ENCODE assay signal across 13 mouse cellular contexts in the genomic region with DNA sequence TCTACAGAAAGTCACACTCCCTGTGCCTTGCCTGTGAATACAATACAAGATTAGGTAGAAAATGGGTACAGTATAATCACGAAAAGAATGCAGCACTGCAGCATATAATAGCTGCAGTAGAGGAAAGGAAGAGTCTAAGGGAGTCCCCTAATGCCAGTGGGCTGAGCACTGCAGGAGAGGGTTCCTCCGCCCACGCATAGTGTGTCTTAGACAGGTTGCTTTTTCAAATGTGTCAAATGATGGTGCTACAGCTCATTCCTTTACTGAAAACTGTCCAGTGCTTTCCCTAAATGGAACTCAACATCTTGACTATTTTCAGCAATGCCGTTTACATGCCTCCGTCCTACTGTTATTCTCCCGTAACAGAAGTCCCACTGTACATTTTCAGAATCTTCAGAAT. TPM values are rescaled to one million over a fixed set of nuclear protein-coding genes. Genes with fewer than 3 reads are reported as not detected.
DNase-seq lines count a peak whose midpoint lies in the region; ATAC-seq and TF ChIP-seq lines count a peak whose summit lies in the region.
"Not testable (repeated sequence)": the region's sequence is repeated elsewhere in the genome, so short reads cannot be mapped to it uniquely, and the experiment has no call there.
"Had no signal": no experiment of that assay in that cellular context is flagged by ENCODE, and none has a peak within 500 bp of the region (broad histone marks: within the 10 kb centered on the region; RNA-seq: fewer than 3 reads in every experiment).

No protein-coding gene starts in this region.

- H3K4me2 ChIP-seq in CH12.LX (ENCODE audit: insufficient read depth, low read depth, poor library complexity, severe bottlenecking); midbrain, embryonic 14.5 days (ENCODE audit: low read length): not testable (repeated sequence)

- not testable (repeated sequence) for H3K4me1 ChIP-seq in CH12.LX (ENCODE audit: control insufficient read depth in 1 of 2, insufficient read depth in 2 of 2); heart, embryonic 10.5 days; kidney, adult 2 months (ENCODE audit: control insufficient read depth, insufficient read depth, low read length); limb, embryonic 10.5 days; midbrain, embryonic 14.5 days (ENCODE audit: control insufficient read depth, insufficient read depth, low read length)

- not testable (repeated sequence) for ATAC-seq in midbrain, embryonic 14.5 days (ENCODE audit: low FRiP score, low TSS enrichment)

- TF ChIP-seq CTCF in CH12.LX (conservative IDR thresholded peaks at IDR 0.05 in 1 of 2, IDR thresholded peaks at IDR 0.05 in 1 of 2; ENCODE audit: low read depth in 2 of 2, low read length in 2 of 2); kidney, adult 2 months (conservative IDR thresholded peaks at IDR 0.05; ENCODE audit: insufficient read depth, insufficient read length, low read depth, low read length): not testable (repeated sequence)

- not testable (repeated sequence) for H3K27ac ChIP-seq in CH12.LX (ENCODE audit: insufficient read depth, low read depth); heart, embryonic 10.5 days; kidney, adult 2 months (ENCODE audit: insufficient read depth, low read depth, low read length); limb, embryonic 10.5 days; midbrain, embryonic 14.5 days (replicated peaks; ENCODE audit: low read depth, low read length)

- not testable (repeated sequence) for H3K4me3 ChIP-seq in CH12.LX (replicated peaks in 1 of 3; ENCODE audit: low read depth in 2 of 3, low read length in 2 of 3, poor library complexity in 1 of 3); heart, embryonic 10.5 days; kidney, adult 2 months (ENCODE audit: insufficient read depth, low read depth, low read length); limb, embryonic 10.5 days; midbrain, embryonic 14.5 days (replicated peaks; ENCODE audit: low read depth, low read length)

- H3K9ac ChIP-seq in CH12.LX (ENCODE audit: insufficient read depth, low read depth); midbrain, embryonic 14.5 days (replicated peaks; ENCODE audit: low read length): not testable (repeated sequence)

- H3K27me3 ChIP-seq in CH12.LX (replicated peaks); heart, embryonic 10.5 days (ENCODE audit: insufficient read depth, poor library complexity, severe bottlenecking); kidney, adult 2 months (replicated peaks; ENCODE audit: control insufficient read depth, insufficient read depth, low read length); limb, embryonic 10.5 days (ENCODE audit: low read depth, poor library complexity, severe bottlenecking); midbrain, embryonic 14.5 days (ENCODE audit: control insufficient read depth, insufficient read depth, low read length): not testable (repeated sequence)

- DNase-seq in CH12.LX (ENCODE audit: extremely low read depth): peak; percentile 10
- peak; percentile 32 for DNase-seq in brain, adult 2 months (ENCODE audit: low read depth, low spot score)
- peak; percentile 42 for DNase-seq in heart, embryonic 10.5 days (ENCODE audit: low spot score)
- DNase-seq in kidney, adult 2 months: peak; percentile 1
- peak; percentile 22 for DNase-seq in limb, embryonic 10.5 days (ENCODE audit: low spot score)
- peak; percentile 0 for DNase-seq in midbrain, embryonic 14.5 days
- DNase-seq in right cerebral cortex, postnatal 14 days: peak; percentile 10

- H3K9me3 ChIP-seq in CH12.LX (replicated peaks; ENCODE audit: low read length); heart, embryonic 10.5 days; limb, embryonic 10.5 days (replicated peaks); midbrain, embryonic 14.5 days (ENCODE audit: control insufficient read depth, low read length): not testable (repeated sequence)

- in situ Hi-C loops in CH12.LX (cut with MboI; ENCODE audit: low pct_ligation_motif_present, low pct_unique_long_range_greater_than_20kb, low sequenced_read_pairs): not testable (repeated sequence)

- not testable (repeated sequence) for H3K36me3 ChIP-seq in CH12.LX (replicated peaks in 1 of 2; ENCODE audit: control insufficient read depth in 1 of 2, insufficient read depth in 1 of 2, low read length in 1 of 2); heart, embryonic 10.5 days; kidney, adult 2 months (ENCODE audit: control insufficient read depth, insufficient read depth, low read length); limb, embryonic 10.5 days; midbrain, embryonic 14.5 days (ENCODE audit: control insufficient read depth, insufficient read depth, low read length)

- not testable (repeated sequence) for TF ChIP-seq EP300 in CH12.LX (IDR thresholded peaks at IDR 0.05; ENCODE audit: low read length)

- dilution Hi-C loops in CH12.LX (cut with MboI; ENCODE audit: extremely low pct_ligation_motif_present, extremely low pct_unique_long_range_greater_than_20kb, low sequenced_read_pairs): not testable (repeated sequence)

- TF ChIP-seq RAD21 in CH12.LX (IDR thresholded peaks at IDR 0.05; ENCODE audit: low read depth, low read length): not testable (repeated sequence)

- H3K79me2 ChIP-seq in CH12.LX (replicated peaks; ENCODE audit: control insufficient read depth, extremely low read depth, insufficient read depth, poor library complexity, severe bottlenecking): not testable (repeated sequence)

- WGBS in heart, embryonic 10.5 days: 91% methylated on average over 5 of the region's 6 CpGs
- 93% methylated on average over 5 of the region's 6 CpGs for WGBS in kidney, adult 2 months
- WGBS in limb, embryonic 10.5 days: 94% methylated on average over 5 of the region's 6 CpGs
- 89% methylated on average over 3 of the region's 6 CpGs for WGBS in midbrain, embryonic 14.5 days

- TF ChIP-seq POLR2A in CH12.LX (IDR thresholded peaks at IDR 0.05; ENCODE audit: low read depth, low read length); kidney, adult 2 months (IDR thresholded peaks at IDR 0.05; ENCODE audit: low read depth, low read length): not testable (repeated sequence)

RNA-seq across cellular contexts. Expression of gene Gm21119, which starts 33.6 kb away (rescaled TPM):
- total RNA-seq in CH12.LX (2012; rRNA removed): not detected in 2 replicates
- total RNA-seq in CH12.LX (2014; rRNA removed): not detected in 2 replicates
- polyA plus RNA-seq in CH12.LX (2012; ENCODE audit: insufficient read length, low read depth): not detected in 2 replicates
- 0.11 and 0.13 TPM in 2 replicates for polyA plus RNA-seq in heart, embryonic 10.5 days (2016; fragmentation: Nextera tagmentation; extraction: Ambion mirVana)
- polyA plus RNA-seq in kidney, adult 2 months (2012; rRNA removed): not detected in 2 replicates
- 0.14 TPM in 1 of 2 replicates, not detected in the other for polyA plus RNA-seq in limb, embryonic 10.5 days (2016; fragmentation: Nextera tagmentation; extraction: Ambion mirVana)
- 0.12 TPM in 1 of 2 replicates, not detected in the other for polyA plus RNA-seq in midbrain, embryonic 14.5 days (2014; fragmentation: Nextera tagmentation; extraction: Ambion mirVana)
- total RNA-seq: common myeloid progenitor, adult 5-6 weeks had no signal
- polyA plus RNA-seq: CD4-positive, CD25-positive, alpha-beta regulatory T cell, adult 4 months; forebrain, embryonic 14.5 days; hindbrain, embryonic 10.5 days; kidney, embryonic 14.5 days; liver, embryonic 16.5 days had no signal
